Mouse (Mus musculus): ENCODE data around the gene Arrdc1. TPM values are rescaled to one million over a fixed set of nuclear protein-coding genes. Genes with fewer than 3 reads are reported as not detected.

The Arrdc1 gene
- total RNA-seq, 2 experiments from 2014 or later: 9.5 to 13.5 TPM

Small RNAs within 50 kb of the gene (microRNA-seq; reads per million reads assigned to microRNA genes)
- 0 reads per million in 2 experiments for gene Gm22875

Other genes with a start within 250 kb of the Arrdc1 start
- gene Cacna1b, start 172.1 kb downstream of the Arrdc1 start, total RNA-seq (2021): 10 to 100 TPM; 72.4 to 84.0 TPM
- 10 to 100 TPM; 61.4 to 71.0 TPM for gene Ehmt1, start 15.6 kb downstream of the Arrdc1 start, total RNA-seq (2021)
- gene Zmynd19, start 14.5 kb upstream of the Arrdc1 start, total RNA-seq (2021): 10 to 100 TPM; 38.5 TPM
- gene Dph7, start 27.1 kb upstream of the Arrdc1 start, total RNA-seq (2021): 10 to 100 TPM; 31.6 to 33.0 TPM
- gene Mrpl41, start 39.8 kb upstream of the Arrdc1 start, total RNA-seq (2021): 10 to 100 TPM; 85.3 to 93.5 TPM
- 10 to 100 TPM; 24.2 to 25.2 TPM for gene Pnpla7, start 40.8 kb upstream of the Arrdc1 start, total RNA-seq (2021)
- gene Nsmf, start 119.1 kb upstream of the Arrdc1 start, total RNA-seq (2021): 100 to 1,000 TPM; 985 to 995 TPM
- gene Entpd8, start 145.1 kb upstream of the Arrdc1 start, total RNA-seq (2021): not detected
- gene Noxa1, start 159.9 kb upstream of the Arrdc1 start, total RNA-seq (2021): not detected
- 10 to 100 TPM; 27.5 to 35.7 TPM for gene Nrarp, start 245.5 kb upstream of the Arrdc1 start, total RNA-seq (2021)

All from layer of hippocampus, postnatal 25 days (tissue).